Mouse (Mus musculus) gonadal fat pad, adult 2 months (tissue): ENCODE results near the gene Zbtb33. TPM values are rescaled to one million over a fixed set of nuclear protein-coding genes. Genes with fewer than 3 reads are reported as not detected.

ENCODE experiments used
- polyA plus RNA-seq: library from polyadenylated mRNA; depleted of rRNA; stranded (reverse); fragments of >200 nt; gene quantifications from 2 replicates; pipeline ENCODE4 v1.2.3, GENCODE M21; 2012; rRNA removed

The Zbtb33 gene
- polyA plus RNA-seq, 1 experiment: 7.1 TPM

Other genes starting within 250 kb of the Zbtb33 start
- gene Btg1-ps1, start 171.0 kb upstream of the Zbtb33 start, polyA plus RNA-seq: not detected in 2 replicates
- not detected in 2 replicates for gene Btg1-ps2, start 146.7 kb upstream of the Zbtb33 start, polyA plus RNA-seq
- not detected in 2 replicates for gene Rhox10, start 123.3 kb upstream of the Zbtb33 start, polyA plus RNA-seq
- not detected in 2 replicates for gene Rhox11, start 104.7 kb upstream of the Zbtb33 start, polyA plus RNA-seq
- not detected in 2 replicates for gene Rhox12, start 78.9 kb upstream of the Zbtb33 start, polyA plus RNA-seq
- not detected in 2 replicates for gene Rhox13, start 68.6 kb upstream of the Zbtb33 start, polyA plus RNA-seq
- 3.5 and 4.1 TPM in 2 replicates for gene Tmem255a, start 62.6 kb downstream of the Zbtb33 start, polyA plus RNA-seq
- gene Atp1b4, start 126.4 kb downstream of the Zbtb33 start, polyA plus RNA-seq: not detected in 2 replicates